Mouse (Mus musculus): Measurements from ENCODE around the gene Ppy. TPM values are rescaled to one million over a fixed set of nuclear protein-coding genes. Genes with fewer than 3 reads are reported as not detected.

The Ppy gene
- total and polyA plus RNA-seq, 3 experiments, result not detected

DNA sequence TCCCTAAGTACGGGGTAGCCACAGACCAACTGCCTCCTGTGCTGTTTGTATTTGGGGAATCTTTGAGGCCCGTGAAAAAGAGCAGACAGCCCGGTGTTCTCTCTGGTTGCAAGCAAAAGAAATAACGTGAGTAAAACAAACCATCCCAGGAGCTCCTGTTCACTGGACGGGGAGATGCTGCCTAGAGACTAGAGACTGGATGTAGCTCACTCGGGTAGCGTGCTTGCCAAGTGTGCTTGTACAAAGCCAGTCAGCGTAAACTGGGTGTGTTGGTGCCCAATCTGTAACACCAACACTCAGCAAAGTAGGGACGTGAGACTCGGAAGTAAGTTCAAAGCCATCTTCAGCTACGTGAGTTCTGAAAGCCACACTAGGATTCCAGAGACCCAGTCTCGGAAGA is 48.4 kb downstream of the Ppy start:
- no peak overlapping the region for H3K9ac ChIP-seq (ENCODE audit: control insufficient read depth, low read depth, low read length, poor library complexity, severe bottlenecking)
- no peaks in the 10 kb centered on the region for H3K79me2 ChIP-seq (ENCODE audit: control insufficient read depth, insufficient read depth, low read length, poor library complexity)
- DNase-seq (ENCODE audit: low read depth, low spot score), result no peak
- H3K27ac ChIP-seq (ENCODE audit: control insufficient read depth, low read depth, low read length), result no peak overlapping the region
- no peak for TF ChIP-seq MYC (IDR thresholded peaks at IDR 0.05; ENCODE audit: low read depth, low read length)
- TF ChIP-seq ZNF384 (IDR thresholded peaks at IDR 0.05; ENCODE audit: low read depth, low read length), result no peak
- TF ChIP-seq GATA1 (IDR thresholded peaks at IDR 0.05; ENCODE audit: low read depth, low read length), result no peak
- H3K27me3 ChIP-seq (ENCODE audit: control insufficient read depth in 1 of 2, insufficient read depth in 2 of 2, low read length in 2 of 2), result peaks cover 0 to 3% of the 10 kb centered on the region in 2 experiments; a peak in 2 of 4 replicates
- H3K36me3 ChIP-seq (ENCODE audit: control insufficient read depth in 1 of 2, insufficient read depth in 2 of 2, low read length in 2 of 2), result no peaks in the 10 kb centered on the region
- no peak overlapping the region for H3K4me3 ChIP-seq (ENCODE audit: control insufficient read depth in 1 of 2, insufficient read depth in 1 of 2, low read depth in 2 of 2, low read length in 2 of 2)
- no peaks in the 10 kb centered on the region for H3K9me3 ChIP-seq (replicated peaks; ENCODE audit: insufficient read depth, low read length)
- peaks cover 0 to 3% of the 10 kb centered on the region in 2 experiments; a peak in 1 of 4 replicates for H3K4me1 ChIP-seq (ENCODE audit: control insufficient read depth in 1 of 2, insufficient read depth in 2 of 2, low read length in 2 of 2)

DNA sequence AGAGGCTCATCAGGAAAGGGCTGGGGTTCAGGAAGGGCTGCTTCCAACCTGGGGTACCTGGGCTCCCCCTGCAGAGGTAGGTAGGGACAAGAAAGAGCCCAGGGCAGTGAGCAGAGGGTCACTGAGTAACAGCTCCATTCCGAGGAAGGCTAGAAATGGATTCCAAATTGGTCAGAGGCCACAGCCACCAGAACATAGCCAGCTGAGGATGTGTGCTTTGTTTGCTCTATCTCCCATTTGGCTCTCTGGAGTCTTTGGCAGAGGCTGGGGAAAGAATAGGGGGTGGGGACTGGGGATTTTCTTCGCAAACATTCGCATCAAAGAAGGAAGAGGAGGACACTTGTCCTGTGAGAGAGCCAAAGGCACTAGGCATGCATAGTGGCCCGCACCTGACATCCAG is 49.2 kb downstream of the Ppy start:
- Histone ChIP-seq H3K79me2 (ENCODE audit: control insufficient read depth, insufficient read depth, low read length, poor library complexity) (no peaks in the 10 kb centered on the region), H3K4me1 (ENCODE audit: control insufficient read depth in 1 of 2, insufficient read depth in 2 of 2, low read length in 2 of 2) (peaks cover 0 to 3% of the 10 kb centered on the region in 2 experiments; a peak in 1 of 4 replicates), H3K4me3 (ENCODE audit: control insufficient read depth in 1 of 2, insufficient read depth in 1 of 2, low read depth in 2 of 2, low read length in 2 of 2) (no peak overlapping the region), H3K9me3 (replicated peaks; ENCODE audit: insufficient read depth, low read length) (no peaks in the 10 kb centered on the region), H3K9ac (ENCODE audit: control insufficient read depth, low read depth, low read length, poor library complexity, severe bottlenecking) (no peak overlapping the region), H3K36me3 (ENCODE audit: control insufficient read depth in 1 of 2, insufficient read depth in 2 of 2, low read length in 2 of 2) (no peaks in the 10 kb centered on the region), H3K27ac (ENCODE audit: control insufficient read depth, low read depth, low read length) (no peak overlapping the region), H3K27me3 (ENCODE audit: control insufficient read depth in 1 of 2, insufficient read depth in 2 of 2, low read length in 2 of 2) (peaks cover 0 to 3% of the 10 kb centered on the region in 2 experiments; a peak in 2 of 4 replicates)
- no peak for DNase-seq (ENCODE audit: low read depth, low spot score)
- TF ChIP-seq UBTF (IDR thresholded peaks at IDR 0.05; ENCODE audit: borderline replicate concordance, insufficient read depth, low read depth, low read length), result no peak
- TF ChIP-seq ZNF384 (IDR thresholded peaks at IDR 0.05; ENCODE audit: low read depth, low read length), result no peak
- TF ChIP-seq MAX (IDR thresholded peaks at IDR 0.05; ENCODE audit: low read length), result no peak
- no peak for TF ChIP-seq RAD21 (IDR thresholded peaks at IDR 0.05; ENCODE audit: low read depth, low read length)
- TF ChIP-seq SMC3 (IDR thresholded peaks at IDR 0.05; ENCODE audit: low read depth, low read length), result no peak

DNA sequence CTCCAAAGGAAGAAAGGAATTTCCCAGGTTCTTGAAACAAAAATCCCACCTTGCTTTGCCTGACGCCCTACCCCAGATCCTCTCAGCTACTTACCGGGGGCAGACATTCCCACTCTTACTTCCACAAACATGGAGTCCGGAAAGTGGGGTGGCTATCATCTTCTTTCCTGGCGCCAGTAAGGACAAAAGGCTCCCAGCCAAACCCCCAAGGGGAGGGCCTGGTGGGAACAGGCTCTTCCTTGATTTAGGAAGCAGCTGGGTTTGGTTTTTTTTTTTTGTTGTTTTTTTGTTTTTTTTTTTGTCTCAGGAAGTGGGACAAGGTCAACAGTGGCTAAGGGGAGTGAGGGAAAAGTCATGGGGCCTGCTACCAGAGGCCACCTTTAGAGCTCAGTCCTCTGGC is 49.6 kb downstream of the Ppy start:
- TF ChIP-seq TAL1 (IDR thresholded peaks at IDR 0.05; ENCODE audit: low read length) (no peak), MAX (IDR thresholded peaks at IDR 0.05; ENCODE audit: low read length) (no peak), RAD21 (IDR thresholded peaks at IDR 0.05; ENCODE audit: low read depth, low read length) (no peak), E2F4 (IDR thresholded peaks at IDR 0.05; ENCODE audit: borderline replicate concordance, low read depth, low read length) (no peak), HCFC1 (IDR thresholded peaks at IDR 0.05; ENCODE audit: low read depth, low read length) (no peak), CHD2 (IDR thresholded peaks at IDR 0.05; ENCODE audit: low read length) (no peak), SIN3A (IDR thresholded peaks at IDR 0.05; ENCODE audit: low read length) (no peak), ZNF384 (IDR thresholded peaks at IDR 0.05; ENCODE audit: low read depth, low read length) (no peak), UBTF (IDR thresholded peaks at IDR 0.05; ENCODE audit: borderline replicate concordance, insufficient read depth, low read depth, low read length) (no peak), MAZ (IDR thresholded peaks at IDR 0.05; ENCODE audit: low read depth, low read length) (no peak), GABPA (IDR thresholded peaks at IDR 0.05; ENCODE audit: low read depth, low read length) (no peak), TBP (IDR thresholded peaks at IDR 0.05; ENCODE audit: low read depth, low read length) (no peak), JUND (IDR thresholded peaks at IDR 0.05; ENCODE audit: low read depth, low read length) (no peak), MEF2A (IDR thresholded peaks at IDR 0.05; ENCODE audit: extremely low read depth, insufficient replicate concordance, low read depth, low read length, poor library complexity, severe bottlenecking) (no peak), POLR2AphosphoS2 (IDR thresholded peaks at IDR 0.05; ENCODE audit: low read length) (no peak), KAT2A (conservative IDR thresholded peaks at IDR 0.05; ENCODE audit: low read depth, low read length) (no peak), ELF1 (IDR thresholded peaks at IDR 0.05; ENCODE audit: low read depth, low read length) (no peak), RCOR1 (IDR thresholded peaks at IDR 0.05; ENCODE audit: low read depth, low read length) (no peak)
- Histone ChIP-seq H3K27ac (ENCODE audit: control insufficient read depth, low read depth, low read length) (no peak overlapping the region), H3K79me2 (ENCODE audit: control insufficient read depth, insufficient read depth, low read length, poor library complexity) (no peaks in the 10 kb centered on the region), H3K9me3 (replicated peaks; ENCODE audit: insufficient read depth, low read length) (no peaks in the 10 kb centered on the region), H3K4me1 (ENCODE audit: control insufficient read depth in 1 of 2, insufficient read depth in 2 of 2, low read length in 2 of 2) (peaks cover 0 to 3% of the 10 kb centered on the region in 2 experiments; a peak in 1 of 4 replicates), H3K36me3 (ENCODE audit: control insufficient read depth in 1 of 2, insufficient read depth in 2 of 2, low read length in 2 of 2) (no peaks in the 10 kb centered on the region), H3K27me3 (ENCODE audit: control insufficient read depth in 1 of 2, insufficient read depth in 2 of 2, low read length in 2 of 2) (peaks cover 0 to 3% of the 10 kb centered on the region in 2 experiments; a peak in 2 of 4 replicates), H3K9ac (ENCODE audit: control insufficient read depth, low read depth, low read length, poor library complexity, severe bottlenecking) (no peak overlapping the region), H3K4me3 (ENCODE audit: control insufficient read depth in 1 of 2, insufficient read depth in 1 of 2, low read depth in 2 of 2, low read length in 2 of 2) (no peak overlapping the region)
- no peak for DNase-seq (ENCODE audit: low read depth, low spot score)

Data from MEL (cell line).